Mouse (Mus musculus): ENCODE results near the gene Kars. TPM values are rescaled to one million over a fixed set of nuclear protein-coding genes. Genes with fewer than 3 reads are reported as not detected.

Kars gene
- polyA plus RNA-seq, 1 experiment from 2014 or later = 126 TPM

DNA sequence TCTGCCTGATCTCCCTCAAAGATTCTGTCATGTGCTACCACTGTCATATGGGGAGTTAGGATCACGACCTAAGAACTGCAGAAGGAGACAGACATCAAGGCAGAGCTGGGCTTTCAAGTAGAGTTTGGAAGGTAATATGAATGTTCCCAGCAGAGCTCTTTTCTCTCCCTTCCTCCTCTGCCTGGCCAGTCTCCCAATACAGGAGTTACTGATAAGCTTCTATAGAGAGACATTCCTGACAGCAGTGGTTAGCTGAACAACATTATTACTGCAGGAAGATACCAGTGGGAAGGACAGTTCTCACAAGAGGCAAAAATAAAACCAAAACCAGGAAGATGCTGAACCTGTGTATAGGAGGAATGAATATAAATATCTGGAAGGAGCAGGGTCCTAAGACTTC lies 48.5 kb downstream of the Kars start:
- no peak for ATAC-seq (ENCODE audit: low read depth)
- H3K4me1 ChIP-seq (replicated peaks) = peaks cover 7% of the 10 kb centered on the region

DNA sequence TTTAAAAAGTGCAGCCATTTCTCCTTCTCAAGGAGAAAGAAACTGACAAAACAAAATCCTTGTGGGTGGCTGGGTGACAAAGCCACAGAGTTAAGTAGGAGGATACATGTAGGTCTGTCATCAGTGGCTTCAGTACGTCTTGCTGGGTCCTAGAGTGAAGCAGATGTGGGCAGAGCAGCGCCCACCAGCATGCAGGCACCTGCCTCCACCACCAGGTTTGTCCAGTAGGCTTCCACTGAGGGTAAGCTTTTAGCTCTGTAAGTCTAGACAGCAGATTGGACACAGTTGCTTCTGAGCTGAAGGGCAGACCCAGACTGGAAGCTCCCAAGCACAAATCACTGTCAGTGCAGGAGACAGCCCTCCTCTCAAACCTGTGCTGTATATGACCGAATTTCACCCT lies 49.8 kb downstream of the Kars start:
- H3K4me3 ChIP-seq (replicated peaks) = no peak overlapping the region

More for the DNA sequence above, 48.5 kb downstream of the Kars start:
- Histone ChIP-seq H3K4me2 (no peak overlapping the region), H3K9ac (no peak overlapping the region), H3K27ac (no peak overlapping the region), H3K4me3 (replicated peaks) (no peak overlapping the region), H3K27me3 (no peaks in the 10 kb centered on the region), H3K36me3 (peaks cover 1% of the 10 kb centered on the region; the same call in 1 of the 2 replicates), H3K9me3 (replicated peaks) (no peaks in the 10 kb centered on the region)
- WGBS (ENCODE audit: insufficient replicate concordance) = 71% methylated on average over 1 of the region's 1 CpGs
- DNase-seq = no peak

DNA sequence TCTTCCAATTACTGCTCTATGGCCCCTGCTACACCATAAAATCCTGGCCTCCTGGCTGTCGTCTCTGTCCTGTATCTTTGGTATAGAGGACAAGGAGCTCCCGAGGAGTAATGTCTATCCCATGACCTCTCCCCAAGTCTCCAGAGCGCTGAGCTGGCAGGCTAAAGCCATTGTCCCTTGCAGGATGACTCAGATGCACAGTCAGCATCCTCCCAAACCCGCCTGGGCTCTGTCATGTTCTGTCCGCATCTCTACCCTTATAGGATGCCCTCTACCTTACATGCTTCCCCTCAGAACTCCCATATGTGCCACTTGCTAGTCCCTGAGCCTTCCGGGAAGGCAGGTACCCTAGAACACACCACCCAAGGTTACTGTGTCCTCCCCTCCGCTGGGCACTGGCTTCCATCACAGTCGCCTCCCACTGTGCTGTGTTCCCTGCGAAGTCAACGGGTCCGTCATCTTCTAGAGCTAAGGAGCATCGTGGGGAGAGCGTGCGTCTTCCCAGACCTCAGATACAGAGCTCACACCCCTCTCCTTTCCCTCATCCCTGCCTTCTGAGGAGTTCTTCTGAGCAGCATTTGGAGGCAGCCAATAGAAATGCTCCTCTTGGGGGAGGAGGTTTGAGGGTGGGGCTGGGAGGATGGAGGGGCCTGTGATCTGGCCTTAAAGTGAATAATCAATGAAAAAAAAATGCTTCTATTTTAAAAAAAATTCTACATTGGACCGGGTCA lies 50.4 kb downstream of the Kars start:
- peaks cover 19% of the 10 kb centered on the region for H3K36me3 ChIP-seq
- H3K4me1 ChIP-seq (replicated peaks) = no peaks in the 10 kb centered on the region
- no peak overlapping the region for H3K4me3 ChIP-seq (replicated peaks)
- WGBS (ENCODE audit: insufficient replicate concordance) = 71% methylated on average over 15 of the region's 15 CpGs
- ATAC-seq (ENCODE audit: low read depth) = no peak
- no peak overlapping the region for H3K9ac ChIP-seq
- no peak overlapping the region for H3K27ac ChIP-seq
- H3K27me3 ChIP-seq = no peaks in the 10 kb centered on the region
- H3K4me2 ChIP-seq = no peak overlapping the region
- no peaks in the 10 kb centered on the region for H3K9me3 ChIP-seq (replicated peaks)
- no peak for DNase-seq

More for the DNA sequence above, 49.8 kb downstream of the Kars start:
- 80% methylated on average over 3 of the region's 3 CpGs for WGBS (ENCODE audit: insufficient replicate concordance)
- H3K9ac ChIP-seq = no peak overlapping the region
- peaks cover 14% of the 10 kb centered on the region for H3K36me3 ChIP-seq
- no peaks in the 10 kb centered on the region for H3K4me1 ChIP-seq (replicated peaks)
- no peak for ATAC-seq (ENCODE audit: low read depth)
- H3K9me3 ChIP-seq (replicated peaks) = no peaks in the 10 kb centered on the region
- H3K27me3 ChIP-seq = no peaks in the 10 kb centered on the region
- H3K4me2 ChIP-seq = no peak overlapping the region
- no peak overlapping the region for H3K27ac ChIP-seq
- no peak for DNase-seq

DNA sequence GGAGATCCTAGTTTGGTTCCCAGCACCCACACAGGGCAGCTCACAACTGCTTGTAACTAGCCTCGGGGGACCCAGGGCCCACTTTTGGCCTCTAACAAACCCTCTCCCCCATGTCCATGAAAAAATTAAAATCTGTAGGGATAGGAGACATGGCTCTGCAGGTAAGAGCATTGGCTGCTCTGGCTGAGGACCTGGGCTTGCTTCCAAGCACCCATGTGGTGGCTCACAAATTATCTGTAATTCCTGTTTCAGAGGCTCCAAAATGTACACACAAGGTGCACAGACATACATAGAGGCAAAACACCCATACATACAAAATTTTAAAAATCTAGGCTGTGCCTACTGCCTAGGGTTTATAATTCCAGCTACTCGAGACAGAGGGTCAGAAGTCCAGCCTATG lies 53.9 kb downstream of the Kars start:
- Histone ChIP-seq H3K4me3 (replicated peaks) (no peak overlapping the region), H3K4me2 (no peak overlapping the region), H3K27ac (no peak overlapping the region), H3K36me3 (peaks cover 44% of the 10 kb centered on the region), H3K9me3 (replicated peaks) (no peaks in the 10 kb centered on the region), H3K27me3 (no peaks in the 10 kb centered on the region), H3K4me1 (replicated peaks) (no peaks in the 10 kb centered on the region), H3K9ac (no peak overlapping the region)
- WGBS (ENCODE audit: insufficient replicate concordance) = 68% methylated on average over 2 of the region's 2 CpGs
- DNase-seq (no peak), ATAC-seq (ENCODE audit: low read depth) (no peak)

DNA sequence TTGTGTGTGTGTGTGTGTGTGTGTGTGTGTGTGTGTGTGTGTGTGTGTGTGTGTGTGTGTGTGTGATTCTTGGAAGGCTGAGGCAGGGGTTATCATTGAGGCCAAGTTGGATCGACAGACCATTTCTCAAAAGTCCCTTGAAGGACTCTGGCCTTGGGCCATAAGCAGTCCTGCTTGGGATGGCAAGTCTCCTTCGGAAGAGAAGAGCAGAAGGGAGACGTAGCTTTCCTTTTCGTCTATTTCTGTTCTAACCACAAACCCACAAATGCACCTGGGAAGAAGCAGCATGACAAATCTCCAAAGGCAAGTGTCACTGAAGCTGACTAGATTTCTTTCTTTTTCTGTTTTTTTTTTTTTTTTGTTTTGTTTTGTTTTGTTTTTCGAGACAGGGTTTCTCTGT lies 55.2 kb downstream of the Kars start:
- no peak for DNase-seq
- peaks cover 57% of the 10 kb centered on the region for H3K36me3 ChIP-seq

DNA sequence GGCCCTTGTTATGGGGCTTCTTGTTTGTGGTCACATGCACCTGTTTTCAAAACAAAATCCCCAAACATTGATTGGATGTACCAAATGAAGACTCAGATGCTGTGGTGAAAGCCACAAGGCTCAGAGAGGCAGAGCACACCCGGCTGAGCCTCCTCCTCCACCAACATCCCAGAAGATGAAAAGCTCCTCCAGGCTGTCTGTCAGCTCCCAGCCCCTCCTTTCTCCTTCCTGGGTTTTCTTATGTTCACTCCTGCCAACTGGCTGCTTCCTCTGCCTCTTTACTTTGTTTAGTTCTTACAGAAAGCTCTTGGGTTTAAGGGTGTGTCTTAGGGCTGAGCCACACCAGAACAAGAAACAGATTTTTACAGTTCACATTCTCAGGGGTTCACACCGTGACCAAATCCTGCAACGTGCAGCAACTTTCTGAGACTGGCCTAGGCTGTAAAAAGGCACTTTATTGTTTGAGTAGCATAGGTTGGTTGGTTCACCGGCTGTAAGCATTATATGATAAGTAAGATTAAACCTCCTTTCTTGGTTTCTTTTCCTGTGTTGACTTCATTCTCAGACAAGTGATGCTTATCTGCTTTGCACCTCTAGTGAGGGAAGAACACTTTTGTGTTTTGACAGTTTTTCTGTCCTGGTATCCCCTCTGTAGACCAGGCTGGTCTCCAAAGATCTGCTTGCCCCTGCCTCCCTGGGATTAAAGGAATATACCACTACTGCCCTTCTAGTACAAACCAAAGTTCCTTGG lies 56.1 kb downstream of the Kars start:
- H3K4me2 ChIP-seq = no peak overlapping the region
- no peak overlapping the region for H3K9ac ChIP-seq
- peaks cover 59% of the 10 kb centered on the region for H3K36me3 ChIP-seq
- H3K27me3 ChIP-seq = no peaks in the 10 kb centered on the region
- H3K4me3 ChIP-seq (replicated peaks) = no peak overlapping the region
- H3K4me1 ChIP-seq (replicated peaks) = no peaks in the 10 kb centered on the region
- no peaks in the 10 kb centered on the region for H3K9me3 ChIP-seq (replicated peaks)
- ATAC-seq (ENCODE audit: low read depth) = no peak
- 73% methylated on average over 4 of the region's 4 CpGs for WGBS (ENCODE audit: insufficient replicate concordance)
- DNase-seq = no peak
- H3K27ac ChIP-seq = no peak overlapping the region

More for the DNA sequence above, 55.2 kb downstream of the Kars start:
- H3K27ac ChIP-seq = no peak overlapping the region
- H3K4me1 ChIP-seq (replicated peaks) = no peaks in the 10 kb centered on the region
- no peaks in the 10 kb centered on the region for H3K27me3 ChIP-seq
- no peak overlapping the region for H3K9ac ChIP-seq
- H3K9me3 ChIP-seq (replicated peaks) = no peaks in the 10 kb centered on the region
- no peak overlapping the region for H3K4me3 ChIP-seq (replicated peaks)
- ATAC-seq (ENCODE audit: low read depth) = no peak
- WGBS (ENCODE audit: insufficient replicate concordance) = 58% methylated on average over 5 of the region's 5 CpGs
- no peak overlapping the region for H3K4me2 ChIP-seq

DNA sequence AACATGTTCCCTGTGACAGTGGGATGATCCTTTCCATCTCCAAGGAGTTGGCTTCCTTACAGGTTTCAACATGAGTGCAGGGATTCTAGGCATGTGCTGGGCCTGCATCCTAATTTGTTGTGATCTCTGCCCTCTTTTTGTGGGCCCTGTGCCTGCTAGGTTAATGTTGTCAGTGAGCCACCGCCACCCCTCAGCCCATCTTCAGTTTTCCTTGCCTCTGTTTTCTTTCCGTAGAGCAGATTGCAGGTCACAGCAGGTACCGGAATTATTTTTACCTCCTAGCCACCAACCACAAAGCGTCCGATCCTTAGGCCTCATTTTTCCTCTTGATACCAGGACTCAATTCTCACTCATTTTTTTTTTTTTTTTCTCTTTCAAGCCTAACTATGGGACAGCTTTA lies 59.2 kb downstream of the Kars start:
- H3K9ac ChIP-seq = no peak overlapping the region
- no peaks in the 10 kb centered on the region for H3K27me3 ChIP-seq
- no peaks in the 10 kb centered on the region for H3K9me3 ChIP-seq (replicated peaks)
- no peak overlapping the region for H3K4me2 ChIP-seq
- H3K27ac ChIP-seq = no peak overlapping the region
- DNase-seq (no peak), ATAC-seq (ENCODE audit: low read depth) (no peak)
- H3K4me3 ChIP-seq (replicated peaks) = no peak overlapping the region
- WGBS (ENCODE audit: insufficient replicate concordance) = 94% methylated on average over 5 of the region's 5 CpGs
- no peaks in the 10 kb centered on the region for H3K4me1 ChIP-seq (replicated peaks)
- peaks cover 75% of the 10 kb centered on the region for H3K36me3 ChIP-seq

DNA sequence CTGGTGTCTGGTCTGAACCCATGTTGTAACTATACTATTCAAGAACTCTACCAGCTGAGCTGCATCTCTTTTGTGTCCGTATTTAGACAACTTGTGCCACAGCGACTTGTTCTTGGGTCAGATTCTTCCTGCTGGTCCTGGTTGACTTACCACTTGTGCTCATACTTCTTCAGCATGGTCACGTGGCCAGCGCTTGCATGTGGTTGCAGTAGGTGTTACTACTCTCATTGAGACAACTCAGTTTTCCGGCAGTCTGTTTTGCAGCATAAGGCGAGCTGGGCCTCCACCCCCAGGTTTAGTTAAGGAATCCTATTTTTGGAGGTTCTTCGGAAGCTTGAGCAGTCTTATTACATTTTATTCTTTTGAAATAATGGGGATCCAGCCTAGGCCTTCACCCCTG lies 59.8 kb downstream of the Kars start:
- DNase-seq (no peak), ATAC-seq (ENCODE audit: low read depth) (no peak)
- no peak overlapping the region for H3K4me3 ChIP-seq (replicated peaks)
- 91% methylated on average over 7 of the region's 7 CpGs for WGBS (ENCODE audit: insufficient replicate concordance)
- H3K4me2 ChIP-seq = no peak overlapping the region
- H3K36me3 ChIP-seq = peaks cover 75% of the 10 kb centered on the region
- H3K4me1 ChIP-seq (replicated peaks) = no peaks in the 10 kb centered on the region
- no peaks in the 10 kb centered on the region for H3K27me3 ChIP-seq
- no peak overlapping the region for H3K9ac ChIP-seq
- H3K9me3 ChIP-seq (replicated peaks) = no peaks in the 10 kb centered on the region
- H3K27ac ChIP-seq = no peak overlapping the region

DNA sequence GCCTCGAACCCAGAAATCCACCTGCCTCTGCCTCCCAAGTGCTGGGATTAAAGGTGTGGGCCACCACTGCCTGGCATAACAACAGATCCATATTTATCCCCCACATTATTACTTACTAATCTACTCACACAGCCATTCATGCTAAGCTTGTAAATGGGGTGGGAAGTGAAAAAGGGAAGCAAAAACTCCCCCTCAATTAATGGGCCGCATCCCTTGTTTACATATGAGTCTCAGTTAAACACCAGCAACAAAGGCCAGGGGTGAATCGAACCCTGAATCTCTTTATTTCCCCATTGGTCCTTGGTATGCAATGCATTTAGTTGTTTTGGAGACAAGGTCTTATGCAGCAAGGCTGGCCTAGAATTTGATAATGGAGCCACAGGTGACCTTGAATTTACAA lies 60.3 kb downstream of the Kars start:
- Histone ChIP-seq H3K4me3 (replicated peaks) (no peak overlapping the region), H3K27me3 (no peaks in the 10 kb centered on the region), H3K4me2 (no peak overlapping the region), H3K9ac (no peak overlapping the region), H3K9me3 (replicated peaks) (no peaks in the 10 kb centered on the region), H3K36me3 (peaks cover 76% of the 10 kb centered on the region), H3K4me1 (replicated peaks) (no peaks in the 10 kb centered on the region), H3K27ac (no peak overlapping the region)
- no peak for DNase-seq
- ATAC-seq (ENCODE audit: low read depth) = no peak
- WGBS (ENCODE audit: insufficient replicate concordance) = 75% methylated on average over 3 of the region's 3 CpGs

DNA sequence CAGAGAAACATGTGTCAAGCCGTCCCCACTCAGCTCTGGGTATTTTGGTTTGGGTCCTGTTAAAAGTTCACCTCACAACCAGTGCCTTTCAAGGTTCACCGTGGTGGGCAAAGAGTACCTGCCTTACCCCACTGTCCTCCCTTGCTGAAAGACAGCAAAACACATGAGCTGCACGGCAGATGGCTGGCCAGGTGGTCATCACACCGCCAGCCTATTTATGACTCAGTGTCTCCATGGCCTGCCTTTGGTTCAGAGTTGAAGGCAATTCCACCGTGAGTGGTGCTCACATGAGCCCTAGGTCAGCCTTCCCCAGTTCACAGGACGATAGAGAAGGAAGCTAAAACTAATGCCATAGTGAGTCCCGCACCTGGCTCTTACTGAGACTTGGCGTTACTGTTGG lies 63.2 kb downstream of the Kars start:
- DNase-seq (no peak), ATAC-seq (ENCODE audit: low read depth) (no peak)
- Histone ChIP-seq H3K4me3 (replicated peaks) (no peak overlapping the region), H3K9me3 (replicated peaks) (no peaks in the 10 kb centered on the region), H3K4me2 (no peak overlapping the region), H3K4me1 (replicated peaks) (peaks cover 4% of the 10 kb centered on the region; the same call in 1 of the 2 replicates), H3K27ac (no peak overlapping the region), H3K9ac (no peak overlapping the region), H3K27me3 (no peaks in the 10 kb centered on the region), H3K36me3 (peaks cover 80% of the 10 kb centered on the region)
- 83% methylated on average over 8 of the region's 8 CpGs for WGBS (ENCODE audit: insufficient replicate concordance)

DNA sequence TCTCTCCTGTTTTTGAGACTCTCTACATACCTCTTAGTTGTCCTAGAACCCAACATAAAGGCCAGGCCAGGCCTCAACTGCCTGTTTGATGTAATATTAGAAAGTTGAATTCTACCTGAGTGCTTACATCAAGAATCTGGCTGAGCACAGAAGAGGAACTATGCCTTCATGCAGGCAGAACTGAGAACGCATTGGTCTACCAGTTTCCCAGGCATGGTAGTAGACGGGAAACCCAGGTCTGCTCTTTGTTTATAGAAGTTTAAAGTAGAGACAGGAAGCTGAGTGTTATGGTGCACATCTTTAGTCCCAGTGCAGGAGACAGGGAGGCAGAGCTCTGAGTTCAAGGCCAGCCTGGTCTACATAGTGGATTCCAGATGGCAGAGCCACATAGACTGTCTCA lies 64.0 kb downstream of the Kars start:
- no peaks in the 10 kb centered on the region for H3K27me3 ChIP-seq
- H3K4me2 ChIP-seq = no peak overlapping the region
- ATAC-seq (ENCODE audit: low read depth) (no peak), DNase-seq (no peak)
- H3K9me3 ChIP-seq (replicated peaks) = no peaks in the 10 kb centered on the region
- no peak overlapping the region for H3K27ac ChIP-seq
- no peak overlapping the region for H3K9ac ChIP-seq
- peaks cover 85% of the 10 kb centered on the region for H3K36me3 ChIP-seq
- H3K4me1 ChIP-seq (replicated peaks) = peaks cover 8% of the 10 kb centered on the region
- 89% methylated on average over 2 of the region's 2 CpGs for WGBS (ENCODE audit: insufficient replicate concordance)
- no peak overlapping the region for H3K4me3 ChIP-seq (replicated peaks)

DNA sequence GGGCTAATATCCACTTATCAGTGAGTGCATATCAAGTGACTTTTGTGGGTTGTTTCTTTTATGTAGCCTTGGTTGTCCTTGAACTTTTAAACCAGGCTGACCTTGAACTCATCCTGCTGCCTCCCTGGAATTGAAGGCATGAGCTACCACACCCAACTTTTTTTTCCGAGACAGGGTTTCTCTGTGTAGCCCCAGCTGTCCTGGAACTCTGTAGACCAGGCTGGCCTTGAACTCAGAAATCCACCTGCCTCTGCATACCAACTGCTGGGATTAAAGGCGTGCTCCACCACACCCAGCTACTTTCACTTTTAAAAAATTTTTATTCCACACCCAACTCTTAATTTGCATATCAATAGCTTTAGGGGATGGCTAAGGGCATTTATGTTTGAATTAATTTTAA lies 67.6 kb downstream of the Kars start:
- no peaks in the 10 kb centered on the region for H3K9me3 ChIP-seq (replicated peaks)
- H3K4me1 ChIP-seq (replicated peaks) = peaks cover 34% of the 10 kb centered on the region
- no peak overlapping the region for H3K4me3 ChIP-seq (replicated peaks)
- no peak overlapping the region for H3K9ac ChIP-seq
- H3K36me3 ChIP-seq = peaks cover 65% of the 10 kb centered on the region
- WGBS (ENCODE audit: insufficient replicate concordance) = 80% methylated on average over 2 of the region's 2 CpGs
- no peak for ATAC-seq (ENCODE audit: low read depth)
- H3K4me2 ChIP-seq = no peak overlapping the region
- no peak for DNase-seq
- H3K27ac ChIP-seq = no peak overlapping the region
- H3K27me3 ChIP-seq = no peaks in the 10 kb centered on the region

Measured in liver, embryonic 13.5 days (tissue).